Mouse (Mus musculus): ENCODE measurements at regions not wholly inside any gene's neighbourhood (a gene's known extent, or its start where the extent isn't known, plus 50 kb on each side); places are given as distances from the start of the nearest gene placed in this dataset.
"Not testable (repeated sequence)": the region's sequence is repeated elsewhere in the genome, so short reads cannot be mapped to it uniquely, and the experiment has no call there.

- TF ChIP-seq USF1 (IDR thresholded peaks at IDR 0.05; ENCODE audit: low read depth); CEBPB (IDR thresholded peaks at IDR 0.05; ENCODE audit: low read depth); CTCF (IDR thresholded peaks at IDR 0.05; ENCODE audit: control insufficient read depth, insufficient read depth, insufficient read length): not testable (repeated sequence)
Measured at GRCm38 (mm10) chr13:52144066-52144465, 297.6 kb downstream of the Gadd45g start.

Data from C2C12 (cell line).